Mouse (Mus musculus): Measurements from ENCODE around the gene Lrrc1. TPM values are rescaled to one million over a fixed set of nuclear protein-coding genes. Genes with fewer than 3 reads are reported as not detected.

Gene Lrrc1
- polyA plus RNA-seq, 1 experiment from 2014 or later: 10.6 TPM

GRCm38 (mm10) chr9:77482281-77482680, 62.4 kb downstream of the Lrrc1 start:
- WGBS: 34% methylated on average over 5 of the region's 5 CpGs

GRCm38 (mm10) chr9:77481380-77481779, 63.3 kb downstream of the Lrrc1 start:
- Histone ChIP-seq H3K9me3 (replicated peaks; ENCODE audit: control insufficient read depth, low read length) (no peaks in the 10 kb centered on the region), H3K27me3 (replicated peaks; ENCODE audit: control insufficient read depth, insufficient read depth, low read length) (no peaks in the 10 kb centered on the region), H3K4me1 (ENCODE audit: control insufficient read depth, insufficient read depth, low read length) (peaks cover 35% of the 10 kb centered on the region), H3K4me2 (ENCODE audit: low read length) (no peak overlapping the region), H3K9ac (ENCODE audit: low read length) (no peak overlapping the region), H3K4me3 (ENCODE audit: low read depth, low read length) (no peak overlapping the region), H3K27ac (ENCODE audit: low read depth, low read length) (peak overlapping the region; percentile 33; the same call in 1 of the 2 replicates), H3K36me3 (ENCODE audit: control insufficient read depth, insufficient read depth, low read length) (no peaks in the 10 kb centered on the region)
- ATAC-seq: no peak
- no peak for DNase-seq (ENCODE audit: low spot score)
- 65% methylated on average over 7 of the region's 7 CpGs for WGBS

More at GRCm38 (mm10) chr9:77482281-77482680, 62.4 kb downstream of the Lrrc1 start:
- H3K4me3 ChIP-seq (ENCODE audit: low read depth, low read length): no peak overlapping the region
- ATAC-seq (no peak), DNase-seq (ENCODE audit: low spot score) (no peak)
- no peak overlapping the region for H3K27ac ChIP-seq (ENCODE audit: low read depth, low read length)
- H3K4me1 ChIP-seq (ENCODE audit: control insufficient read depth, insufficient read depth, low read length): peaks cover 35% of the 10 kb centered on the region
- H3K36me3 ChIP-seq (ENCODE audit: control insufficient read depth, insufficient read depth, low read length): no peaks in the 10 kb centered on the region
- H3K4me2 ChIP-seq (ENCODE audit: low read length): no peak overlapping the region
- H3K9me3 ChIP-seq (replicated peaks; ENCODE audit: control insufficient read depth, low read length): no peaks in the 10 kb centered on the region
- H3K27me3 ChIP-seq (replicated peaks; ENCODE audit: control insufficient read depth, insufficient read depth, low read length): no peaks in the 10 kb centered on the region
- no peak overlapping the region for H3K9ac ChIP-seq (ENCODE audit: low read length)

GRCm38 (mm10) chr9:77480574-77481319, 63.9 kb downstream of the Lrrc1 start:
- peaks cover 35% of the 10 kb centered on the region for H3K4me1 ChIP-seq (ENCODE audit: control insufficient read depth, insufficient read depth, low read length)
- peak; percentile 30; the same call in 1 of the 2 replicates for ATAC-seq
- no peaks in the 10 kb centered on the region for H3K9me3 ChIP-seq (replicated peaks; ENCODE audit: control insufficient read depth, low read length)
- H3K4me3 ChIP-seq (ENCODE audit: low read depth, low read length): no peak overlapping the region
- peak overlapping the region; percentile 33; the same call in 1 of the 2 replicates for H3K27ac ChIP-seq (ENCODE audit: low read depth, low read length)
- no peak overlapping the region for H3K9ac ChIP-seq (ENCODE audit: low read length)
- peak; percentile 64 for DNase-seq (ENCODE audit: low spot score)
- H3K27me3 ChIP-seq (replicated peaks; ENCODE audit: control insufficient read depth, insufficient read depth, low read length): no peaks in the 10 kb centered on the region
- H3K4me2 ChIP-seq (ENCODE audit: low read length): no peak overlapping the region
- 47% methylated on average over 9 of the region's 9 CpGs for WGBS
- no peaks in the 10 kb centered on the region for H3K36me3 ChIP-seq (ENCODE audit: control insufficient read depth, insufficient read depth, low read length)

GRCm38 (mm10) chr9:77480001-77480400, 64.7 kb downstream of the Lrrc1 start:
- Histone ChIP-seq H3K4me2 (ENCODE audit: low read length) (no peak overlapping the region), H3K4me3 (ENCODE audit: low read depth, low read length) (no peak overlapping the region), H3K36me3 (ENCODE audit: control insufficient read depth, insufficient read depth, low read length) (no peaks in the 10 kb centered on the region), H3K9ac (ENCODE audit: low read length) (0 out of 2 replicates have a peak overlapping the region, but pooled peaks have one; percentile 10), H3K4me1 (ENCODE audit: control insufficient read depth, insufficient read depth, low read length) (peaks cover 35% of the 10 kb centered on the region), H3K27ac (ENCODE audit: low read depth, low read length) (no peak overlapping the region), H3K27me3 (replicated peaks; ENCODE audit: control insufficient read depth, insufficient read depth, low read length) (no peaks in the 10 kb centered on the region), H3K9me3 (replicated peaks; ENCODE audit: control insufficient read depth, low read length) (no peaks in the 10 kb centered on the region)
- no peak for ATAC-seq
- whole genome bisulfite sequencing: 42% methylated on average over 7 of the region's 7 CpGs
- no peak for DNase-seq (ENCODE audit: low spot score)

- no peak overlapping the region for H3K4me3 ChIP-seq (ENCODE audit: low read depth, low read length)
- H3K9ac ChIP-seq (ENCODE audit: low read length): no peak overlapping the region
- WGBS: 26% methylated on average over 10 of the region's 10 CpGs
- DNase-seq (ENCODE audit: low spot score) (peak; percentile 52), ATAC-seq (no peak; the same call in 1 of the 2 replicates)
- H3K9me3 ChIP-seq (replicated peaks; ENCODE audit: control insufficient read depth, low read length): no peaks in the 10 kb centered on the region
- H3K4me1 ChIP-seq (ENCODE audit: control insufficient read depth, insufficient read depth, low read length): peaks cover 35% of the 10 kb centered on the region
- no peaks in the 10 kb centered on the region for H3K36me3 ChIP-seq (ENCODE audit: control insufficient read depth, insufficient read depth, low read length)
- H3K27ac ChIP-seq (ENCODE audit: low read depth, low read length): no peak overlapping the region
- H3K4me2 ChIP-seq (ENCODE audit: low read length): no peak overlapping the region
- no peaks in the 10 kb centered on the region for H3K27me3 ChIP-seq (replicated peaks; ENCODE audit: control insufficient read depth, insufficient read depth, low read length)
These were observed 66.3 kb downstream of the Lrrc1 start for GRCm38 (mm10) chr9:77478166-77478920.

- peaks cover 21% of the 10 kb centered on the region for H3K4me1 ChIP-seq (ENCODE audit: control insufficient read depth, insufficient read depth, low read length)
- WGBS: 87% methylated on average over 4 of the region's 4 CpGs
- no peak overlapping the region for H3K4me2 ChIP-seq (ENCODE audit: low read length)
- no peaks in the 10 kb centered on the region for H3K9me3 ChIP-seq (replicated peaks; ENCODE audit: control insufficient read depth, low read length)
- ATAC-seq: no peak
- H3K27ac ChIP-seq (ENCODE audit: low read depth, low read length): no peak overlapping the region
- H3K36me3 ChIP-seq (ENCODE audit: control insufficient read depth, insufficient read depth, low read length): no peaks in the 10 kb centered on the region
- no peak for DNase-seq (ENCODE audit: low spot score)
- H3K27me3 ChIP-seq (replicated peaks; ENCODE audit: control insufficient read depth, insufficient read depth, low read length): no peaks in the 10 kb centered on the region
- H3K9ac ChIP-seq (ENCODE audit: low read length): no peak overlapping the region
- H3K4me3 ChIP-seq (ENCODE audit: low read depth, low read length): no peak overlapping the region
These were observed 70.1 kb downstream of the Lrrc1 start for GRCm38 (mm10) chr9:77474535-77474934.

GRCm38 (mm10) chr9:77472557-77472956, 72.1 kb downstream of the Lrrc1 start:
- H3K4me3 ChIP-seq (ENCODE audit: low read depth, low read length): no peak overlapping the region
- H3K4me1 ChIP-seq (ENCODE audit: control insufficient read depth, insufficient read depth, low read length): peaks cover 6% of the 10 kb centered on the region
- DNase-seq (ENCODE audit: low spot score) (no peak), ATAC-seq (no peak)
- 0 out of 2 replicates have a peak, but pooled peaks cover 6% of the 10 kb centered on the region for H3K36me3 ChIP-seq (ENCODE audit: control insufficient read depth, insufficient read depth, low read length)
- no peak overlapping the region for H3K9ac ChIP-seq (ENCODE audit: low read length)
- no peaks in the 10 kb centered on the region for H3K27me3 ChIP-seq (replicated peaks; ENCODE audit: control insufficient read depth, insufficient read depth, low read length)
- H3K4me2 ChIP-seq (ENCODE audit: low read length): no peak overlapping the region
- WGBS: 80% methylated on average over 8 of the region's 8 CpGs
- no peaks in the 10 kb centered on the region for H3K9me3 ChIP-seq (replicated peaks; ENCODE audit: control insufficient read depth, low read length)
- no peak overlapping the region for H3K27ac ChIP-seq (ENCODE audit: low read depth, low read length)

- ATAC-seq (no peak), DNase-seq (ENCODE audit: low spot score) (no peak)
- Histone ChIP-seq H3K36me3 (ENCODE audit: control insufficient read depth, insufficient read depth, low read length) (peaks cover 6% of the 10 kb centered on the region; the same call in 1 of the 2 replicates), H3K9ac (ENCODE audit: low read length) (no peak overlapping the region), H3K27ac (ENCODE audit: low read depth, low read length) (no peak overlapping the region), H3K4me3 (ENCODE audit: low read depth, low read length) (no peak overlapping the region), H3K9me3 (replicated peaks; ENCODE audit: control insufficient read depth, low read length) (no peaks in the 10 kb centered on the region), H3K27me3 (replicated peaks; ENCODE audit: control insufficient read depth, insufficient read depth, low read length) (no peaks in the 10 kb centered on the region), H3K4me1 (ENCODE audit: control insufficient read depth, insufficient read depth, low read length) (peaks cover 6% of the 10 kb centered on the region), H3K4me2 (ENCODE audit: low read length) (no peak overlapping the region)
- 78% methylated on average over 12 of the region's 12 CpGs for WGBS
These were observed 72.9 kb downstream of the Lrrc1 start for GRCm38 (mm10) chr9:77471646-77472220.
